Mouse (Mus musculus) intestine, postnatal 0 days (tissue): Measurements from ENCODE around the gene Plcb4. TPM values are rescaled to one million over a fixed set of nuclear protein-coding genes. Genes with fewer than 3 reads are reported as not detected.

Experiments used
- ATAC-seq: fragments of 200-750 bp; cut with Nextera tagmentation; 2 replicates; pipeline ENCODE4 v1.8.0; 2017; ENCODE audit warnings: mild to moderate bottlenecking, moderate TSS enrichment, moderate library complexity
- H3K27ac ChIP-seq: fragments of 300-500 bp; sonication (generic); 2 replicates; pipeline ENCODE4 v1.5.1; 2014; ENCODE audit warnings: mild to moderate bottlenecking, low read depth, low read length, moderate library complexity
- H3K27me3 ChIP-seq: fragments of 300-500 bp; sonication (generic); replicated peaks from 2 replicates; pipeline ENCODE4 v1.6.1; 2014; ENCODE audit warnings: low read length, mixed read lengths; ENCODE audit not compliant: control insufficient read depth, insufficient read depth
- H3K36me3 ChIP-seq: fragments of 300-500 bp; sonication (generic); 2 replicates; pipeline ENCODE4 v1.6.1; 2014; ENCODE audit warnings: mild to moderate bottlenecking, moderate library complexity; ENCODE audit not compliant: control insufficient read depth, insufficient read depth
- H3K4me1 ChIP-seq: fragments of 300-500 bp; sonication (generic); replicated peaks from 2 replicates; pipeline ENCODE4 v1.6.1; 2014; ENCODE audit warnings: antibody characterized with exemption, low read length, mixed read lengths; ENCODE audit not compliant: control insufficient read depth, insufficient read depth
- H3K4me2 ChIP-seq: fragments of 300-500 bp; sonication (generic); replicated peaks from 2 replicates; pipeline ENCODE4 v1.6.1; 2014; ENCODE audit warnings: low read depth, mild to moderate bottlenecking, moderate library complexity
- H3K4me3 ChIP-seq: fragments of 300-500 bp; sonication (generic); 2 replicates; pipeline ENCODE4 v1.5.1; 2014; ENCODE audit warnings: low read depth, low read length
- H3K9ac ChIP-seq: fragments of 300-500 bp; sonication (generic); 2 replicates; pipeline ENCODE4 v1.6.1; 2014; ENCODE audit warnings: mild to moderate bottlenecking, low read depth, low read length
- H3K9me3 ChIP-seq: fragments of 300-500 bp; sonication (generic); 2 replicates; pipeline ENCODE4 v1.6.1; 2016; ENCODE audit warnings: mixed run types; ENCODE audit not compliant: control insufficient read depth
- CTCF ChIP-seq: sonication (generic); IDR thresholded peaks from 2 replicates; pipeline ENCODE4 v1.5.1; 2016; ENCODE audit warnings: low read depth, mild to moderate bottlenecking, control low read depth, antibody characterized with exemption, moderate library complexity
- WGBS: fragments of 180-500 bp; shearing (Covaris S2); extraction: QIAGEN DNeasy Blood & Tissue Kit; methylation state at CpG from one replicate; pipeline ENCODE4 v1.1.7; 2014; 5-methylcytosine and 5-hydroxymethylcytosine counted together
- polyA plus RNA-seq: library from polyadenylated mRNA; unstranded; fragments of >200 nt; fragmentation: Nextera tagmentation; extraction: Ambion mirVana; gene quantifications from 2 replicates; pipeline ENCODE4 v1.2.1, GENCODE M21; 2015

The Plcb4 gene
- polyA plus RNA-seq, 1 experiment from 2014 or later: 5.5 TPM

- H3K4me1 ChIP-seq: no peaks in the 10 kb centered on the region
- H3K27me3 ChIP-seq: no peaks in the 10 kb centered on the region
- no peak for ATAC-seq
- no peaks in the 10 kb centered on the region for H3K36me3 ChIP-seq
- no peak overlapping the region for H3K9ac ChIP-seq
- WGBS: 69% methylated on average over 5 of the region's 5 CpGs
- H3K4me3 ChIP-seq: no peak overlapping the region
- no peak for TF ChIP-seq CTCF
- H3K4me2 ChIP-seq: no peak overlapping the region
- no peak overlapping the region for H3K27ac ChIP-seq
- no peaks in the 10 kb centered on the region for H3K9me3 ChIP-seq
These were observed 63.3 kb downstream of the Plcb4 start for GRCm38 (mm10) chr2:135722109-135722508.

DNA sequence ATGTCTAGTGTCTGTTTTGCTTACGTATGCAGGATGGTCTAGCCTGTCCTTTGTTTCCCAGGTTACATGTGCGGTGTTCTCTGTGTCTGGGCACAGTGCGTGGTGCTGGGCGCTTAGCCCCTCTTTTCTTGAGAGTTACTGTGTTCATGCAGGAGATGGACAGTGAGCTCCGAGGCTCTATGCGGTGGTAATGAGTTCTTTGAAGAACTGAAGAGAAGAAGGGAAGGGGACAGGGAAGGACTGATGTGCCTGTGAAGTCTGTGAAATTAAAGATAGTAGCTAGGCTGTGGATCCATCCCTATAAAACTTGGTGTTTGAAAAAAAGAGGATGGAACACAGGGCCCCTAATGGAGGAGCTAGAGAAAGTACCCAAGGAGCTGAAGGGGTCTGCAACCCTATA lies 64.6 kb downstream of the Plcb4 start:
- H3K9me3 ChIP-seq: no peaks in the 10 kb centered on the region
- 94% methylated on average over 6 of the region's 6 CpGs for WGBS

DNA sequence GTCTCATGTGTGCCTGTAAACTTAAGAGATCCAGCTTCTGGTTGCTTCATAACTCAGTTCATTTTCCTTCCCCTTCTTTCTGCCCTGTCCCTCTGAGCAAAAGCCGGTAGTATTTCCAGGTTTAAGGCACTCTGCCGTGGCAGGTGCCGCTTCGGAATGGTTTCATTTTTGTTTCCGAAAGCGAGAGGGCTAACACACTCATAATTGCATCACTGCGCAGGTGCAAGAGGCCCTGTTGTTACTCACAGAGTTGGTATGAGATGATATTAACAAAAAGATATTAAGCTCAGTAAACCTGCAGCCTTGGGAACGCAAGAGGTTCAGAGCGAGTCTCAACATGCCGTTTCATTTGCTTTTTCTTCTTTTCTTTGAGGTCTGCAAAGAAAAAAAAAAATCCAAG lies 65.7 kb downstream of the Plcb4 start:
- no peak for TF ChIP-seq CTCF
- ATAC-seq: no peak
- H3K4me1 ChIP-seq: no peaks in the 10 kb centered on the region
- no peaks in the 10 kb centered on the region for H3K9me3 ChIP-seq
- H3K9ac ChIP-seq: no peak overlapping the region
- 87% methylated on average over 10 of the region's 10 CpGs for WGBS
- no peak overlapping the region for H3K27ac ChIP-seq
- H3K36me3 ChIP-seq: no peaks in the 10 kb centered on the region
- no peak overlapping the region for H3K4me2 ChIP-seq
- no peaks in the 10 kb centered on the region for H3K27me3 ChIP-seq
- no peak overlapping the region for H3K4me3 ChIP-seq

More for the DNA sequence above, 64.6 kb downstream of the Plcb4 start:
- Histone ChIP-seq H3K4me3 (no peak overlapping the region), H3K27ac (no peak overlapping the region), H3K9ac (no peak overlapping the region), H3K4me1 (no peaks in the 10 kb centered on the region), H3K27me3 (no peaks in the 10 kb centered on the region), H3K36me3 (no peaks in the 10 kb centered on the region), H3K4me2 (no peak overlapping the region)
- TF ChIP-seq CTCF: no peak
- no peak for ATAC-seq

GRCm38 (mm10) chr2:135725362-135725761 lies 66.6 kb downstream of the Plcb4 start:
- no peak for ATAC-seq
- Histone ChIP-seq H3K4me2 (no peak overlapping the region), H3K36me3 (no peaks in the 10 kb centered on the region), H3K4me3 (no peak overlapping the region), H3K9ac (no peak overlapping the region), H3K27ac (no peak overlapping the region), H3K27me3 (no peaks in the 10 kb centered on the region), H3K4me1 (no peaks in the 10 kb centered on the region), H3K9me3 (no peaks in the 10 kb centered on the region)
- no peak for TF ChIP-seq CTCF
- WGBS: 68% methylated on average over 4 of the region's 4 CpGs

- H3K27ac ChIP-seq: no peak overlapping the region
- no peaks in the 10 kb centered on the region for H3K27me3 ChIP-seq
- no peaks in the 10 kb centered on the region for H3K9me3 ChIP-seq
- no peaks in the 10 kb centered on the region for H3K4me1 ChIP-seq
- H3K4me2 ChIP-seq: no peak overlapping the region
- H3K4me3 ChIP-seq: no peak overlapping the region
- no peaks in the 10 kb centered on the region for H3K36me3 ChIP-seq
- no peak overlapping the region for H3K9ac ChIP-seq
- no peak for ATAC-seq
- no peak for TF ChIP-seq CTCF
- WGBS: 77% methylated on average over 9 of the region's 9 CpGs
These were observed 68.3 kb downstream of the Plcb4 start for GRCm38 (mm10) chr2:135727088-135727487.

DNA sequence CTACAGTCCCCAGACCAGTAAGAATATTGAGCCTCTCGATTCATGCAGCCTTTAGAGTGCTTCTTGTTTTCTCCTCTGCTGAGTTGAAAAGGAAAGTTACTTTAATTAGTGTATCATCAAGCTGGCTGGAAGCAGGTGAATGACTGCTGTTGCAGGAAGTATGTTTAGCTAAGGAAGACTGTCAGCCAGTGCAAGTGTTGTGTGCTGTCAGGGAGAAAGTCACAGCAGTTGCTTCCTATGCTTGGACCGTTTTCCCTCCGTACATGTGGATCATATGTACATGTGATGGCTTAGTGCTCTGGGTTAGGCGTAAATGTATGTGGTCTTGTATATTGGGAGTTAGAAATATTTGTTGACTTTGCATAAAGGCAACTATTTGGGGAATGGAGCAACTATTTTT lies 69.1 kb downstream of the Plcb4 start:
- Histone ChIP-seq H3K27me3 (no peaks in the 10 kb centered on the region), H3K4me1 (no peaks in the 10 kb centered on the region), H3K27ac (no peak overlapping the region), H3K4me3 (no peak overlapping the region), H3K9ac (no peak overlapping the region), H3K36me3 (no peaks in the 10 kb centered on the region), H3K4me2 (no peak overlapping the region), H3K9me3 (no peaks in the 10 kb centered on the region)
- TF ChIP-seq CTCF: no peak
- no peak for ATAC-seq
- 85% methylated on average over 4 of the region's 4 CpGs for WGBS

- no peaks in the 10 kb centered on the region for H3K9me3 ChIP-seq
- H3K27ac ChIP-seq: no peak overlapping the region
- 67% methylated on average over 6 of the region's 6 CpGs for WGBS
- no peak for TF ChIP-seq CTCF
- no peaks in the 10 kb centered on the region for H3K4me1 ChIP-seq
- no peak overlapping the region for H3K9ac ChIP-seq
- H3K36me3 ChIP-seq: no peaks in the 10 kb centered on the region
- no peak overlapping the region for H3K4me2 ChIP-seq
- no peaks in the 10 kb centered on the region for H3K27me3 ChIP-seq
- H3K4me3 ChIP-seq: no peak overlapping the region
- 0 out of 2 replicates have a peak, but pooled peaks have one; percentile 33 for ATAC-seq
These were observed 72.8 kb downstream of the Plcb4 start for GRCm38 (mm10) chr2:135731591-135731990.
